Mouse (Mus musculus): ENCODE data around the gene Dcaf11. TPM values are rescaled to one million over a fixed set of nuclear protein-coding genes. Genes with fewer than 3 reads are reported as not detected.

Gene Dcaf11
- polyA plus RNA-seq, 1 experiment from 2014 or later, result 68.0 TPM

- DNase-seq (ENCODE audit: low spot score) (no peak), ATAC-seq (ENCODE audit: insufficient number of reproducible peaks, low FRiP score, low TSS enrichment, low read depth) (no peak)
- Histone ChIP-seq H3K9ac (ENCODE audit: low read length) (no peak overlapping the region), H3K9me3 (ENCODE audit: control insufficient read depth, low read length) (no peaks in the 10 kb centered on the region), H3K27me3 (ENCODE audit: control insufficient read depth, insufficient read depth, low read length) (no peaks in the 10 kb centered on the region), H3K4me3 (ENCODE audit: low read depth, low read length) (peak overlapping the region; percentile 55), H3K36me3 (ENCODE audit: control insufficient read depth, insufficient read depth, low read length) (no peaks in the 10 kb centered on the region), H3K4me1 (ENCODE audit: control insufficient read depth, insufficient read depth, low read length) (peaks cover 4% of the 10 kb centered on the region; the same call in 1 of the 2 replicates), H3K27ac (replicated peaks; ENCODE audit: low read depth, low read length) (no peak overlapping the region), H3K4me2 (ENCODE audit: low read depth, severe bottlenecking) (peak overlapping the region; percentile 50; the same call in 1 of the 2 replicates)
- WGBS, result 59% methylated on average over 6 of the region's 6 CpGs
Measured at GRCm38 (mm10) chr14:55558740-55559448, 912 bp upstream of the Dcaf11 start.

GRCm38 (mm10) chr14:55560202-55561073, 632 bp downstream of the Dcaf11 start, which contains the start of gene A730061H03Rik:
Gene A730061H03Rik, minus strand, starts transcription at chr14:55560406.
- WGBS, result under 1% methylated on average over 50 of the region's 51 CpGs
- peak within 1 kb of the TSS; percentile 62 for H3K4me2 ChIP-seq (ENCODE audit: low read depth, severe bottlenecking)
- H3K36me3 ChIP-seq (ENCODE audit: control insufficient read depth, insufficient read depth, low read length), result no peaks in the 10 kb centered on the region
- H3K9me3 ChIP-seq (ENCODE audit: control insufficient read depth, low read length), result no peaks in the 10 kb centered on the region
- peak within 1 kb of the TSS; percentile 55 for H3K4me3 ChIP-seq (ENCODE audit: low read depth, low read length)
- DNase-seq (ENCODE audit: low spot score) (peak; percentile 98), ATAC-seq (ENCODE audit: insufficient number of reproducible peaks, low FRiP score, low TSS enrichment, low read depth) (peak; percentile 97)
- peaks cover 4% of the 10 kb centered on the region; the same call in 1 of the 2 replicates for H3K4me1 ChIP-seq (ENCODE audit: control insufficient read depth, insufficient read depth, low read length)
- peak within 1 kb of the TSS; percentile 86 for H3K27ac ChIP-seq (replicated peaks; ENCODE audit: low read depth, low read length)
- no peaks in the 10 kb centered on the region for H3K27me3 ChIP-seq (ENCODE audit: control insufficient read depth, insufficient read depth, low read length)
- peak within 1 kb of the TSS; percentile 62 for H3K9ac ChIP-seq (ENCODE audit: low read length)

GRCm38 (mm10) chr14:55561860-55562259, 2.1 kb downstream of the Dcaf11 start:
- Histone ChIP-seq H3K27ac (replicated peaks; ENCODE audit: low read depth, low read length) (no peak overlapping the region), H3K27me3 (ENCODE audit: control insufficient read depth, insufficient read depth, low read length) (no peaks in the 10 kb centered on the region), H3K9ac (ENCODE audit: low read length) (no peak overlapping the region), H3K9me3 (ENCODE audit: control insufficient read depth, low read length) (no peaks in the 10 kb centered on the region), H3K4me3 (ENCODE audit: low read depth, low read length) (no peak overlapping the region), H3K4me1 (ENCODE audit: control insufficient read depth, insufficient read depth, low read length) (peaks cover 4% of the 10 kb centered on the region; the same call in 1 of the 2 replicates), H3K4me2 (ENCODE audit: low read depth, severe bottlenecking) (no peak overlapping the region), H3K36me3 (ENCODE audit: control insufficient read depth, insufficient read depth, low read length) (peaks cover 2% of the 10 kb centered on the region; the same call in 1 of the 2 replicates)
- WGBS, result 89% methylated on average over 10 of the region's 10 CpGs
- DNase-seq (ENCODE audit: low spot score) (no peak), ATAC-seq (ENCODE audit: insufficient number of reproducible peaks, low FRiP score, low TSS enrichment, low read depth) (no peak)

DNA sequence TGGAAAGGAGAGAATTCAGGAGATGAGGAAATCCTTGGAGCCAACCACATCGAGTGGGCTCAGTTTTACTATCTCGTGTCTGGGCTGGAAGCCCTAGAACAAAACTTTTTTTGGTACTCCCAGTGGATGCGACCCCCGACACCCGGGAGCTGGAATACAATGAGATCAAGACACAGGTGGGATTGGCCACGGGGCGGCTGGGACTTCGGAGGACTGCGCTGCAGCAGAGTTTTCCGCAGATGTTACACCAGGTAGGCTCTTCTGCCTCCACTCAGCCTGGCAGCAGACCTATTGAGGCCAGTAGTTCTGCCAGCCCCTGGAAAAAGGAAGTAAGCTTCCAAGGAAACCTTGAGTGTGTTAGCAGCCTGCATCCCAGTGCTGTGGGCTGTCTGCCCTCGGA, 3.4 kb downstream of the Dcaf11 start:
- Histone ChIP-seq H3K9me3 (ENCODE audit: control insufficient read depth, low read length) (no peaks in the 10 kb centered on the region), H3K4me1 (ENCODE audit: control insufficient read depth, insufficient read depth, low read length) (peaks cover 4% of the 10 kb centered on the region; the same call in 1 of the 2 replicates), H3K9ac (ENCODE audit: low read length) (no peak overlapping the region), H3K27ac (replicated peaks; ENCODE audit: low read depth, low read length) (no peak overlapping the region), H3K36me3 (ENCODE audit: control insufficient read depth, insufficient read depth, low read length) (peaks cover 5% of the 10 kb centered on the region; the same call in 1 of the 2 replicates), H3K27me3 (ENCODE audit: control insufficient read depth, insufficient read depth, low read length) (no peaks in the 10 kb centered on the region), H3K4me2 (ENCODE audit: low read depth, severe bottlenecking) (no peak overlapping the region), H3K4me3 (ENCODE audit: low read depth, low read length) (no peak overlapping the region)
- no peak for DNase-seq (ENCODE audit: low spot score)
- 88% methylated on average over 11 of the region's 11 CpGs for WGBS
- ATAC-seq (ENCODE audit: insufficient number of reproducible peaks, low FRiP score, low TSS enrichment, low read depth), result no peak

GRCm38 (mm10) chr14:55565748-55566147, 5.9 kb downstream of the Dcaf11 start:
- Histone ChIP-seq H3K4me1 (ENCODE audit: control insufficient read depth, insufficient read depth, low read length) (peaks cover 4% of the 10 kb centered on the region; the same call in 1 of the 2 replicates), H3K9me3 (ENCODE audit: control insufficient read depth, low read length) (no peaks in the 10 kb centered on the region), H3K4me3 (ENCODE audit: low read depth, low read length) (no peak overlapping the region), H3K4me2 (ENCODE audit: low read depth, severe bottlenecking) (no peak overlapping the region), H3K9ac (ENCODE audit: low read length) (no peak overlapping the region), H3K27me3 (ENCODE audit: control insufficient read depth, insufficient read depth, low read length) (no peaks in the 10 kb centered on the region), H3K27ac (replicated peaks; ENCODE audit: low read depth, low read length) (no peak overlapping the region), H3K36me3 (ENCODE audit: control insufficient read depth, insufficient read depth, low read length) (peaks cover 16% of the 10 kb centered on the region; the same call in 1 of the 2 replicates)
- DNase-seq (ENCODE audit: low spot score) (no peak), ATAC-seq (ENCODE audit: insufficient number of reproducible peaks, low FRiP score, low TSS enrichment, low read depth) (no peak)
- 88% methylated on average over 3 of the region's 3 CpGs for WGBS

DNA sequence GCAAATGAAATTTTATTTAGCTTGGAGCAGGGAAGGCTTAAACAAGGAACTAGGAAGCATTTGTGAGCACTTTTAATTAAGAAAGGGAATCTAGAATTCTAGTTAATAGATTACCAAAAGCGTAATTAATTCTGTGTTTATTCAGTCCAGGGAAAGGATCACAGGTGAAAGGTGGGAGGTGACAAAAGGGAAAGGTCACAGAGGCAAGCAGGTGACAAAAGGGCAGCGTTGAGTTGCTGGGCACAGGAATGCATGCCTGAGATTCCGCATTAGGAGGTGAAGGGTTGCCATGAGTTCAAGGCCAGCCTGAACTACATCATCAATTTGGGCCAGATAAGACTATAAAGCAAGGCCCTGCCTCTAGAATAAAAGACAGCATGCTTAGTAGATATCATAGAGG, 7.7 kb downstream of the Dcaf11 start:
- ATAC-seq (ENCODE audit: insufficient number of reproducible peaks, low FRiP score, low TSS enrichment, low read depth) (no peak), DNase-seq (ENCODE audit: low spot score) (no peak)
- WGBS, result 90% methylated on average over 3 of the region's 3 CpGs
- no peak overlapping the region for H3K4me2 ChIP-seq (ENCODE audit: low read depth, severe bottlenecking)
- no peaks in the 10 kb centered on the region for H3K9me3 ChIP-seq (ENCODE audit: control insufficient read depth, low read length)
- H3K9ac ChIP-seq (ENCODE audit: low read length), result no peak overlapping the region
- H3K4me1 ChIP-seq (ENCODE audit: control insufficient read depth, insufficient read depth, low read length), result no peaks in the 10 kb centered on the region
- H3K4me3 ChIP-seq (ENCODE audit: low read depth, low read length), result no peak overlapping the region
- no peaks in the 10 kb centered on the region for H3K27me3 ChIP-seq (ENCODE audit: control insufficient read depth, insufficient read depth, low read length)
- no peak overlapping the region for H3K27ac ChIP-seq (replicated peaks; ENCODE audit: low read depth, low read length)
- peaks cover 16% of the 10 kb centered on the region; the same call in 1 of the 2 replicates for H3K36me3 ChIP-seq (ENCODE audit: control insufficient read depth, insufficient read depth, low read length)

GRCm38 (mm10) chr14:55570588-55570987, 10.8 kb downstream of the Dcaf11 start:
- Histone ChIP-seq H3K27ac (replicated peaks; ENCODE audit: low read depth, low read length) (no peak overlapping the region), H3K4me1 (ENCODE audit: control insufficient read depth, insufficient read depth, low read length) (no peaks in the 10 kb centered on the region), H3K4me2 (ENCODE audit: low read depth, severe bottlenecking) (no peak overlapping the region), H3K27me3 (ENCODE audit: control insufficient read depth, insufficient read depth, low read length) (no peaks in the 10 kb centered on the region), H3K9me3 (ENCODE audit: control insufficient read depth, low read length) (no peaks in the 10 kb centered on the region), H3K9ac (ENCODE audit: low read length) (no peak overlapping the region), H3K36me3 (ENCODE audit: control insufficient read depth, insufficient read depth, low read length) (peaks cover 16% of the 10 kb centered on the region; the same call in 1 of the 2 replicates), H3K4me3 (ENCODE audit: low read depth, low read length) (no peak overlapping the region)
- 98% methylated on average over 2 of the region's 2 CpGs for WGBS
- no peak for DNase-seq (ENCODE audit: low spot score)
- no peak for ATAC-seq (ENCODE audit: insufficient number of reproducible peaks, low FRiP score, low TSS enrichment, low read depth)

- no peak overlapping the region for H3K4me2 ChIP-seq (ENCODE audit: low read depth, severe bottlenecking)
- no peaks in the 10 kb centered on the region for H3K27me3 ChIP-seq (ENCODE audit: control insufficient read depth, insufficient read depth, low read length)
- ATAC-seq (ENCODE audit: insufficient number of reproducible peaks, low FRiP score, low TSS enrichment, low read depth) (no peak), DNase-seq (ENCODE audit: low spot score) (no peak)
- no peak overlapping the region for H3K27ac ChIP-seq (replicated peaks; ENCODE audit: low read depth, low read length)
- H3K9me3 ChIP-seq (ENCODE audit: control insufficient read depth, low read length), result no peaks in the 10 kb centered on the region
- H3K4me1 ChIP-seq (ENCODE audit: control insufficient read depth, insufficient read depth, low read length), result no peaks in the 10 kb centered on the region
- H3K36me3 ChIP-seq (ENCODE audit: control insufficient read depth, insufficient read depth, low read length), result peaks cover 14% of the 10 kb centered on the region; the same call in 1 of the 2 replicates
- H3K9ac ChIP-seq (ENCODE audit: low read length), result no peak overlapping the region
- H3K4me3 ChIP-seq (ENCODE audit: low read depth, low read length), result no peak overlapping the region
Measured at GRCm38 (mm10) chr14:55571760-55572159, 12.0 kb downstream of the Dcaf11 start.

All from limb, embryonic 11.5 days (tissue).